Mouse (Mus musculus) frontal cortex, postnatal 36 days (tissue): ENCODE measurements at regions not wholly inside any gene's neighbourhood (a gene's known extent, or its start where the extent isn't known, plus 50 kb on each side); places are given as distances from the start of the nearest gene placed in this dataset.

Source experiments
- DNase-seq, 2 experiments: peaks; one replicate each; pipeline ENCODE4 v3.0.0; 2022; ENCODE audit warnings: low spot score in 2 of 2

GRCm38 (mm10) chrX:41161544-41161943 is 239.1 kb upstream of the Gria3 start:
- DNase-seq, result peak; percentile 13 to 75
